Mouse (Mus musculus) small intestine, adult 2 months (tissue): ENCODE data around the gene Morc2a.

Experiments used
- CTCF ChIP-seq: fragments of 200-500 bp; IDR thresholded peaks from 2 replicates; pipeline ENCODE4 v1.5.1; 2012; ENCODE audit warnings: low read depth, mild to moderate bottlenecking, control low read depth, inconsistent platforms, low read length, moderate library complexity, mixed read lengths; ENCODE audit not compliant: insufficient replicate concordance, insufficient read length; ENCODE audit errors: extremely low read depth
- POLR2A ChIP-seq: fragments of 200-500 bp; IDR thresholded peaks from 2 replicates; pipeline ENCODE4 v1.6.1; 2012; ENCODE audit warnings: low read depth, mild to moderate bottlenecking, control low read depth, inconsistent platforms, low read length, moderate library complexity

GRCm38 (mm10) chr11:3697441-3697840, 48.5 kb downstream of the Morc2a start:
- TF ChIP-seq CTCF: no peak
- no peak for TF ChIP-seq POLR2A
